Mouse (Mus musculus) heart, adult 9 months (tissue): ENCODE data around the gene Zbtb9.

Source experiments
- DNase-seq, 2 experiments: peaks; one replicate each; pipeline ENCODE4 v3.0.0; 2022; ENCODE audit warnings: low spot score in 2 of 2

Gene Zbtb9

DNA sequence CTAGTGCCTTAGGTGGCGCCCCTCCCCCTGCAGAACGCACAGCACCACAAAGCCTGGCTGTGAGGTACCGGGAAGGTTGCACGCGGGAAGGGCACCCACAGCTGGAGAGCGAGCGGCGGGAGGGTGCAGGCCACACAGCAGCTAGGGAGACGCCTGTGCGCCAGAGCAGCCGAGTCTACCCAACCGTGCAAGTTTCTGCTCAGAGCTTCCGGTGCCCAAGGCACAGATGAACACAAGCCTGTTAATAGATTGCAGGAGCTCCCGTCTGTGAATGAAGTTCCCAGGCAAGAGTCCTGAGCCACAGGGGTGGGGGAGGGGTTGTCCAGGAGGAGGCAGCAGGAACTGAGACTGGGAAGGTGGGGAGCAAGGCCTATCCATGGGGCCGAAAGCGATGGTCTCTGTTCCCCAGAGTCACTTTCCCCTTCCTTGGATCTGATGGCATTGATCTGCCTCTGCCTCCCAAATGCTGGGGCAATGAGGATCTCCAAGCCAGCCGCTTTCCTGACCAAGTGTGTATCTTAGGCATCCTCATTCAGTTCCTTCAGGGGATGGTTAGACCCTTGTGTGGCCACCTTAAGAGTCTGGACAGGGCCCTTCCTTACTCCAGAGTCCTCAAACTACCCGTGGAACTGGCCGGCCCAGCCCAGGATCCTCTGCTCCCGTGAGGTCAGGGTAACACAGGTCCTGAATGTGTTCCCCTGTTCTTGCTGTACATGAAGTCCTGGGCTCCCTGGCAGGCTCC, 67.5 kb downstream of the Zbtb9 start:
- no peak for DNase-seq

DNA sequence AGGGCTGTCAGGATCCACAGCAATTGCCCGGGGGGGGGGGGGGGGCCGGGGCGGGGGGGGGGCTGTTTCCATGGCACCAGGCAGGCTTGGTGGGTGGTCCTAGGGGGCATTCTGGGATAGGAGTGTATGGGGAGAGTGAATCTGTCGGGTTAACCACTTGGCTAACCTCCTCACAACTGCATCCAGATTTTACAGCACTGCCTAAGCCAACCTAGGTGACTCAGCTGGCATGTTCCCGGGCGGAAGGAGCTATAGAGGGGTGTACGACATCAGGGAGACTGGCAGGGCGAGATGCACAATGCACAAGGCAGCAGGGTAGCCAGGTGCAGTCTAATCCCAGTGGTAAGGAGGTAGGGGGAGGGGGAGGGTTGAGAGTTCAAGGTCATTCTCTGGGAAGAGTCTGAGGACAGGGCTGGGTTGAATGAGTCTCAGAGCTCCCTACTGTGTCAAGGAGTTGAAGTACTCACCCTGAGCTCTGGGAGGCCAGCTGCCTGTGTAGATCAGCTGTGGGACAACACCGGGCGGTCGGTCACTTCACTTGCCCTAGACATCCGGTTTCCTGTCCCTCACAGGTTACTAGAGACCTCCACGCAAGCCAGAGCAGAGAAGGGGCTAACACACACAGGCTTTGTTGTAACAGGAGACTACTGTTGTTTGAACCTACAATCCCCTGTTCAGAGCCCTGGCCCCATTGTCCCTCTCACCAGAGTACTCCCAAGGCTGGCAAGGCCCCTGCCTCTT, 68.2 kb downstream of the Zbtb9 start:
- no peak for DNase-seq

DNA sequence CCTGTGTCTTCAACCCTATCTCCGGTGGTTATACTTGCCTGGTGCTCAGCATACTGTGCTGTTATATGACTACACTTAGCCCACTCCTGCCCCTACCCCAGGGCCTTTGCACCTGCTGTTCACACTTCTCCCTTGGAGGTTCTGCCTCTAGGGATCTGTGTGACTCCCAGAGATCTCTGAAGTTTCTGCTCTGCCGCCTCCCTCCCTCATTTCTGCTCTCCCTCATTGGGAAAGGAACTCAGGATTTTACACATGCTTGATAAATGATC, 68.8 kb downstream of the Zbtb9 start:
- no peak for DNase-seq

DNA sequence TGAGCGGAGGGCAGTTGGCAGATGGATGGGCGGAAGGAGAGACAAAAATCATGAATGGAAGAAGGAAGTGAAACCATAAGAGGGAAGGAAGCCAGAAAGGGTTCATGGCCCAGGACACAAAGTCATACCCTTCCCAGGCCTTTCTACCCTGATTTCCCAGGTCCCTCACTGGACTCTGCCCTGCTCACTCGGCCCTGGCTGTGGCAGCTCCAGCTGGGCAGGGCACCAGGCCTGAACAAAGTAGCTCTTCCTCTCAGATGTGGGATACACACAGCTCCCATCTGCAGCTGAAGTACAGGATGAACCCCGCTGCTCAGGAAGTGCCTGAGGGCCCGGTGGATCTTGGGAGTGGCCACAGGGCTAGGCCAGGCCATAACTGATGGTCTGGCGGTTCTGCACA, 69.9 kb downstream of the Zbtb9 start:
- DNase-seq, result peak in 1 of 2 experiments; percentile 49

DNA sequence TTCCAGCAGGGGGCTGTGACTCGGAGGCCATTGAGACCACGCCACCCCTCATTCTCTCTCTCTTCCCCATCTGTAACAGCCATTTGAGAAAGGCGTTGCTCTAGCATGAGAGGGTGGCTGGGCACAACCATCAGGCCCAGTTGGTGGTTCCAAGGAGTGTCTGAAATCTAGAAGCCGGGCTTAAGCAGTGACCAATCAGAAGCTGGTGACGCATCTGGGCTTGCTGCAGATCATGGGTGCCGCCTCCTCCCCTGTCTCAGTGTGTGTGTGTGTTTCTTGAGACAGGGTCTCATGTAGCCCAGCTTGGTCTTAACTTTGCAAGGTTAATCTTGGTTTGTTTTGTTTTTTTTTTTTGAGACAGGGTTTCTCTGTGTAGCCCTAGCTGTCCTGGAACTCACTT, 72.2 kb downstream of the Zbtb9 start:
- DNase-seq, result no peak

DNA sequence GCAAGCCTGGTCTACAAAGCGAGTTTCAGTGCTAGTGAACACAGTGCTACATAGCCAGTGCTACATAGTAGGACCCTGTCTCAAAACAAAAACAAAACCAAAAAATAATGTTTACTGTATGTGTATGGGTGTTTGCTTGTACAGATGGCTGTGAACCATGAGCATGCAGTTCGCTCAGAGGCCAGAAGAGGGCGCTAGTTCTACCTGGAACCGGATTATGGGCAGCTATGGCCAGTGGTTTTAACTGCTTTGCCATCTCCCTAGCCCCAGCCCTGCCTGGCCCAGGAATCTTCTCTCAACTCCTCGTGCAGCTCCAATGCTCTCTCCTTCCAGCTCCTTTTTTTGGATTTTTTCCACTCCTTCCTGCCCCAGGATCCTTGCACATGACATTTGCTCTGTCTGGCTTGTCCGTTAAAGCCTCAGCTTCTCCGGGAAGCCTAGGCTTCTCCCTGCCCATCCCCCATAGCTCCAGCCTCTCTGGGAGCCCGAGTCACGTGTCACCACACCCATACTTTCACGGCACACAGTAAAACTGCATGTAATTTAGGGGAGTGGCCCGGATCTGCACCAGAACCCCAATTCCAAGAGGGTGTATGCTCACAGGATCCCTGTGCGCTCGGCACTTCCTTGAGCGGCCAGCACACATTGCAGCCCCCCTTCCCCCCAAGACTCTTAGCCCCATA, 74.9 kb downstream of the Zbtb9 start:
- DNase-seq, result no peak

DNA sequence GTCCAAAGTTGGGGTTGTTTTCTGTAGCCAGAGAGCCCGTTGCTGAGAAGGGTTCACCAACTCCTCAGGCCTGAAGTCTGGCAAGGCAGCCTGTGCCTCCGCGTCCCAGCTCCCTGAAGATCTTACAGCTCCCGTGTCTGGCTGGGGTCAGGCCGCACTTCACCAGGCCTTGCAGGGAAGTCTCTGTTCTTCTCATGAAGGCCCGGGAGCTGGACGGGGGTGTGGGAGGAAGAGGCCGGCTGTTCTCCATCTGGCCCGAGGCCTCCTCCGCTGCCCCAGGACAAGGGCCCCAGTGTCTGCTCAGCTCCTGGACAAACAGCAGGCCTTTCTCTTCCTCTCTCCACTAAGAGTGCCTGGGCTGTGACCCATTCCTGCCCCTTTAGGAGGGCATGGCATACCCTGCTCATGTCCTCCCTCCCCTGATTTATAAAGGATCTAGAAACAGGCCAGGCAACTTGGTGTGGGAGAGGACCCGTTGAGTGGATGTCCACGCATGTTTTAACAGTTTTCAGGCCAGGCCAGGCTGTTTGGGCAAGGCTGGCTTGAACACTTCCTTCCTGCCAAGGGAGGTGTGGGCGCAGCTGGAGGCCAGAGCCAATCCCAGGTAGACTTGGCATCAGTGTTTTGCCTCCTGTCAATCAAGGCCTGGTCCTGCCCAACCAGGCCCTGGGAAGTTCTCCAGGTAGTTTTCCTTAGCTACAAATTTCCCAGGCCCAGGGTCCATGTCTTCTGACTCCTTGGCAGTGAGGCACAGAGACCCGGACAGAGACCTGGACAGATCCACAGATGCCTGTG, 75.7 kb downstream of the Zbtb9 start:
- peak in 1 of 2 experiments; percentile 36 for DNase-seq

DNA sequence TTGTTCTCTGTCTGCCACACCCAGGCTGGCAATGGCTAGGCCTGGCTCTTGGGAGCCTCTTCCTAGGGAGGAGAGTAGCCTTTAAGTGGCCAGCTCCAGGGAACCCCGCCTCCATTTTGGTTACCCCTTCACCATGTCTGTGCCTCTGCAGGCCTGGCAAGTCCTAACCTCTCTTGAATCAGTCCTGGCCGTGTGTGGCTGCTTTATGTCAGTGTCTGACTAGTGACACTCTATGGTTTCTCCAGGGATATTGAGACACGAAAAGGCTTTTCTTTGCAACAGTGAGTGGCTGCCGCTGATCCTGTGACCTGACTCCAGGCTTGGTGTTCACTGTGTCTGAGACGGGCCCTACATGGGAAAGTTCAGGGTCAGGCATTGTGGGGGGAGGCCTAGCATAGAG, 77.9 kb downstream of the Zbtb9 start:
- DNase-seq, result no peak

DNA sequence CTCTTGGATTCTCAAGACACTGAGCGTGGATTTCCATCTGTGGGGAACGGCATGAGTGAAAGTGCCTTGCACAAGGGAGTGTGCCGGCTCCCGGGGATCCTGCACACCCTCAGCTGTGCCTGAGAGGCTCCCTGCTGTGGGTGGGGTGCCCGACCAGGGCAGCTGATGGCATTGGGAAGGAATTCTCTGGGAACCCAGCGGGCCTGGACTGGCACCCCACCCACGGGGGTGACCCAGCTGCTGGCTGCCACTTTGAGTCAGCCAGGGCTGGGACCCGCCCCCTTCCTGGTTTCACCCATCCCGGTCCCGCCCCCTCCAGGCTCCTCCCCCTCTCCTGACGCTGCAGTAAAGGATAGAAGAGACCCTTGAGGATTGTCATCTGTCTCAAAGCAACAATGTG, 78.5 kb downstream of the Zbtb9 start:
- peak; percentile 46 to 47 for DNase-seq

DNA sequence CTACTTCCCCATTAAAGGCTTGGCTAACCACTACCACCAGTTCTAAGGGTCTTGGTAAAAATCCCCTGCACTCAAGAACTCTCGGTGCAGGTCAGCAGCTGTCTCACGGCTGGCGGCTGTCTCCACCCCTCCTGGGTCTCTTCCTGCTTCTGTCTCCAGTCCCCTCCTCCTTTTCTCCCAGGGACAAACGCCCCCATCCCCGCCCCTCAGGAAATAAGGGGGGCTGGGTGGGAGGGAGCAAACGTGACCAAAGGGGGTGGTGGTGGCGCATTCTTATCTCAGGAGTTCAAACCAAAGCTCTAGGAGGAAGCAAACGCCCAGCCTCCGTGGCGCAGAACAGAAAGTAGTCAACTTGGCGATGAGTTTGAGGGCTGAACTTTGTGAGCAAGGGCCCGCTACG, 83.2 kb downstream of the Zbtb9 start:
- DNase-seq, result peak; percentile 83 to 88

DNA sequence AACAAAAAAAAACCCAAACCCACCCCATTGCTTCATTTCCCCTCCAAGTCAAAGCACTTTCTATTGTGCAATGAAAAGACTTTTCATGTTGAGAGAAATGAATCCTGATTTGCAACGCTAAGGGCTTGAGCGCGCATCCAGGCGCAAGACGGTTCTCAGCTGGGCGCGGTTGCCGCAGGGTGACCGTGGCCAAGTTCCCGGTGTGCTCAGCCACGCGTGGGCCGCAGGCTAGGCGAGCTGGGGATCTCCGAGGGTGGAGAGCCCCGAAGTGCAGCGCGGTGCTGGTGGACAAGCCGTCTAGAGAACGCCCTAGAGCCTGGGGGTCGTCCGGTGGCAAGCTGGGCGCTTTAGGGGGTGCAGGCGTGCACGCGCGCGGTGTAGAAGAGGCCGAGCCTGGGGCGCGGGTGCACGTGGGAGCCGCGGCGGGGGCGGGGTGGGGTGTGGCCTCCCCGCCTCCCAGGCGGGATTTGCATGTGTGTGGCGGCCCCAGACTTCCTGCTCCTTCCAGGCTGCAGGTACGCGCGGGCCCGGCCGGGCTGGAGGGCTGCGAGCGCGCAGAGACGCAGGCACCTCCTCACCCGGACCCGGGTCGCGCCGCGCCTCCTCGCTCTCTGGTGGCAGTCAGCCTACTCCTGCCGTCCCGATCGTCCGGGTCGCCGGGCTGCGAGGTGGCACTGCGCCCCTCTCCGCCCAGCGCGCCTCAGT, 84.0 kb downstream of the Zbtb9 start, which contains the start of gene Itpr3:
Gene Itpr3 (plus strand): TSS at position 493 of the 705 bp plus-strand sequence.
- peak; percentile 75 to 83 for DNase-seq

DNA sequence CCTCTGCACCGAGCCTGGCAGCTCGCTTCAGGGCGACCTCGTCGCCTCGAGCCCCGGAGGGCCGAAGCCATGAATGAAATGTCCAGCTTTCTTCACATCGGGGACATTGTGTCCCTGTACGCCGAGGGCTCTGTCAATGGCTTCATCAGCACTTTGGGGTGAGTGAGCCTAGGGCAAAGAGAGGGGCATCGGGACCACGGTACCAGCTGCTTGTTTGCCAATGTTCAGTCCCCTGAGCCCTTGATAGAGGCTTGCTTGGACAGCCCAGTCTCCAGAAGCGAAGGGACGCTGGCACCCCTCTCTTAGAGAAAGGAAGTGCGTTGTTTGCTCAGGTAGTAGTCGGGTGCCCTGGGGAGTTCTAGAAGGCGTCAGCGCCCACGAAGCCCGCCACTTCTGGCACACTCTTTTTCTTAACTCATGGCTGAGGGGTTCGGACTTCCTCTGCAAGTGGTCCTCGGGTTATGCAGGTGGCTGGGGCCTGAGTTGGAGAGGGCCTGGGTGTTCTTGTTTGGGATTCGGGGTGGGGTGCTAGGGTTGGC, 84.6 kb downstream of the Zbtb9 start:
- no peak for DNase-seq
